Mouse (Mus musculus): Measurements from ENCODE around the gene Adk. TPM values are rescaled to one million over a fixed set of nuclear protein-coding genes. Genes with fewer than 3 reads are reported as not detected.
"Not testable (repeated sequence)": the region's sequence is repeated elsewhere in the genome, so short reads cannot be mapped to it uniquely, and the experiment has no call there.

Adk gene
- polyA plus RNA-seq, 1 experiment: 18.5 TPM

GRCm38 (mm10) chr14:21481231-21481630, 428.9 kb downstream of the Adk start, which contains the start of gene Kat6b:
Gene Kat6b, plus strand, starts transcription at chr14:21481434.
- WGBS: 98% methylated on average over 7 of the region's 7 CpGs
- Histone ChIP-seq H3K4me3 (ENCODE audit: control insufficient read depth, insufficient read depth, low read length) (no peak within 1 kb of the TSS), H3K27ac (ENCODE audit: control insufficient read depth, insufficient read depth, low read length) (no peak within 1 kb of the TSS), H3K36me3 (ENCODE audit: control insufficient read depth, insufficient read depth, low read length) (no peaks in the 10 kb centered on the region), H3K27me3 (ENCODE audit: control insufficient read depth, insufficient read depth, low read length) (no peaks in the 10 kb centered on the region), H3K4me1 (replicated peaks; ENCODE audit: control insufficient read depth, insufficient read depth, low read length) (no peaks in the 10 kb centered on the region)
- no peak for DNase-seq
- TF ChIP-seq CTCF (IDR thresholded peaks at IDR 0.05; ENCODE audit: borderline replicate concordance, control insufficient read depth, extremely low read depth, insufficient read depth, low read length, poor library complexity) (no peak), POLR2A (IDR thresholded peaks at IDR 0.05; ENCODE audit: control insufficient read depth, extremely low read depth, insufficient read depth, low read length, poor library complexity) (no peak)

- 95% methylated on average over 2 of the region's 2 CpGs for WGBS
Observed at GRCm38 (mm10) chr14:21484199-21484598, 431.8 kb downstream of the Adk start.

GRCm38 (mm10) chr14:21484693-21485092, 432.3 kb downstream of the Adk start:
- 98% methylated on average over 10 of the region's 10 CpGs for WGBS
- Histone ChIP-seq H3K4me1 (replicated peaks; ENCODE audit: control insufficient read depth, insufficient read depth, low read length) (no peaks in the 10 kb centered on the region), H3K27me3 (ENCODE audit: control insufficient read depth, insufficient read depth, low read length) (no peaks in the 10 kb centered on the region), H3K27ac (ENCODE audit: control insufficient read depth, insufficient read depth, low read length) (no peak overlapping the region), H3K36me3 (ENCODE audit: control insufficient read depth, insufficient read depth, low read length) (no peaks in the 10 kb centered on the region), H3K4me3 (ENCODE audit: control insufficient read depth, insufficient read depth, low read length) (no peak overlapping the region)
- no peak for DNase-seq
- TF ChIP-seq POLR2A (IDR thresholded peaks at IDR 0.05; ENCODE audit: control insufficient read depth, extremely low read depth, insufficient read depth, low read length, poor library complexity) (no peak), CTCF (IDR thresholded peaks at IDR 0.05; ENCODE audit: borderline replicate concordance, control insufficient read depth, extremely low read depth, insufficient read depth, low read length, poor library complexity) (no peak)

More at GRCm38 (mm10) chr14:21484199-21484598, 431.8 kb downstream of the Adk start:
- H3K4me3 ChIP-seq (ENCODE audit: control insufficient read depth, insufficient read depth, low read length): no peak overlapping the region
- no peaks in the 10 kb centered on the region for H3K4me1 ChIP-seq (replicated peaks; ENCODE audit: control insufficient read depth, insufficient read depth, low read length)
- H3K27me3 ChIP-seq (ENCODE audit: control insufficient read depth, insufficient read depth, low read length): no peaks in the 10 kb centered on the region
- no peak for DNase-seq
- no peak for TF ChIP-seq POLR2A (IDR thresholded peaks at IDR 0.05; ENCODE audit: control insufficient read depth, extremely low read depth, insufficient read depth, low read length, poor library complexity)
- no peak for TF ChIP-seq CTCF (IDR thresholded peaks at IDR 0.05; ENCODE audit: borderline replicate concordance, control insufficient read depth, extremely low read depth, insufficient read depth, low read length, poor library complexity)
- H3K36me3 ChIP-seq (ENCODE audit: control insufficient read depth, insufficient read depth, low read length): no peaks in the 10 kb centered on the region
- H3K27ac ChIP-seq (ENCODE audit: control insufficient read depth, insufficient read depth, low read length): no peak overlapping the region

- DNase-seq: no peak
- Histone ChIP-seq H3K27me3 (ENCODE audit: control insufficient read depth, insufficient read depth, low read length) (no peaks in the 10 kb centered on the region), H3K4me3 (ENCODE audit: control insufficient read depth, insufficient read depth, low read length) (no peak overlapping the region), H3K4me1 (replicated peaks; ENCODE audit: control insufficient read depth, insufficient read depth, low read length) (no peaks in the 10 kb centered on the region), H3K27ac (ENCODE audit: control insufficient read depth, insufficient read depth, low read length) (no peak overlapping the region), H3K36me3 (ENCODE audit: control insufficient read depth, insufficient read depth, low read length) (no peaks in the 10 kb centered on the region)
- WGBS: 94% methylated on average over 3 of the region's 3 CpGs
- TF ChIP-seq POLR2A (IDR thresholded peaks at IDR 0.05; ENCODE audit: control insufficient read depth, extremely low read depth, insufficient read depth, low read length, poor library complexity) (no peak), CTCF (IDR thresholded peaks at IDR 0.05; ENCODE audit: borderline replicate concordance, control insufficient read depth, extremely low read depth, insufficient read depth, low read length, poor library complexity) (no peak)
Observed at GRCm38 (mm10) chr14:21485961-21486520, 433.7 kb downstream of the Adk start.

- H3K4me1 ChIP-seq (replicated peaks; ENCODE audit: control insufficient read depth, insufficient read depth, low read length); H3K27me3 ChIP-seq (ENCODE audit: control insufficient read depth, insufficient read depth, low read length); H3K27ac ChIP-seq (ENCODE audit: control insufficient read depth, insufficient read depth, low read length); H3K36me3 ChIP-seq (ENCODE audit: control insufficient read depth, insufficient read depth, low read length); H3K4me3 ChIP-seq (ENCODE audit: control insufficient read depth, insufficient read depth, low read length); DNase-seq: not testable (repeated sequence)
- WGBS: 97% methylated on average over 2 of the region's 2 CpGs
Observed at GRCm38 (mm10) chr14:21487135-21487534, 434.8 kb downstream of the Adk start.

- H3K27me3 ChIP-seq (ENCODE audit: control insufficient read depth, insufficient read depth, low read length); H3K36me3 ChIP-seq (ENCODE audit: control insufficient read depth, insufficient read depth, low read length); H3K27ac ChIP-seq (ENCODE audit: control insufficient read depth, insufficient read depth, low read length); DNase-seq; H3K4me1 ChIP-seq (replicated peaks; ENCODE audit: control insufficient read depth, insufficient read depth, low read length); H3K4me3 ChIP-seq (ENCODE audit: control insufficient read depth, insufficient read depth, low read length): not testable (repeated sequence)
- WGBS: 89% methylated on average over 8 of the region's 9 CpGs
Observed at GRCm38 (mm10) chr14:21488426-21489115, 436.2 kb downstream of the Adk start.

- Histone ChIP-seq H3K27me3 (ENCODE audit: control insufficient read depth, insufficient read depth, low read length) (no peaks in the 10 kb centered on the region), H3K4me3 (ENCODE audit: control insufficient read depth, insufficient read depth, low read length) (no peak overlapping the region), H3K36me3 (ENCODE audit: control insufficient read depth, insufficient read depth, low read length) (no peaks in the 10 kb centered on the region), H3K27ac (ENCODE audit: control insufficient read depth, insufficient read depth, low read length) (no peak overlapping the region), H3K4me1 (replicated peaks; ENCODE audit: control insufficient read depth, insufficient read depth, low read length) (no peaks in the 10 kb centered on the region)
- TF ChIP-seq POLR2A (IDR thresholded peaks at IDR 0.05; ENCODE audit: control insufficient read depth, extremely low read depth, insufficient read depth, low read length, poor library complexity) (no peak), CTCF (IDR thresholded peaks at IDR 0.05; ENCODE audit: borderline replicate concordance, control insufficient read depth, extremely low read depth, insufficient read depth, low read length, poor library complexity) (no peak)
- WGBS: 96% methylated on average over 3 of the region's 3 CpGs
- no peak for DNase-seq
Observed at GRCm38 (mm10) chr14:21489116-21489485, 436.7 kb downstream of the Adk start.

Measured in thymus, adult 2 months (tissue).